Mouse (Mus musculus): ENCODE data around the gene Ncln. TPM values are rescaled to one million over a fixed set of nuclear protein-coding genes. Genes with fewer than 3 reads are reported as not detected.

The Ncln gene
- total RNA-seq, 2 experiments from 2014 or later: 55.4 to 62.0 TPM

- no peak for DNase-seq
- intact Hi-C loops (cut with DNase I): no loop called here
Observed at GRCm38 (mm10) chr10:81494260-81495041, 1.7 kb downstream of the Ncln start.

DNA sequence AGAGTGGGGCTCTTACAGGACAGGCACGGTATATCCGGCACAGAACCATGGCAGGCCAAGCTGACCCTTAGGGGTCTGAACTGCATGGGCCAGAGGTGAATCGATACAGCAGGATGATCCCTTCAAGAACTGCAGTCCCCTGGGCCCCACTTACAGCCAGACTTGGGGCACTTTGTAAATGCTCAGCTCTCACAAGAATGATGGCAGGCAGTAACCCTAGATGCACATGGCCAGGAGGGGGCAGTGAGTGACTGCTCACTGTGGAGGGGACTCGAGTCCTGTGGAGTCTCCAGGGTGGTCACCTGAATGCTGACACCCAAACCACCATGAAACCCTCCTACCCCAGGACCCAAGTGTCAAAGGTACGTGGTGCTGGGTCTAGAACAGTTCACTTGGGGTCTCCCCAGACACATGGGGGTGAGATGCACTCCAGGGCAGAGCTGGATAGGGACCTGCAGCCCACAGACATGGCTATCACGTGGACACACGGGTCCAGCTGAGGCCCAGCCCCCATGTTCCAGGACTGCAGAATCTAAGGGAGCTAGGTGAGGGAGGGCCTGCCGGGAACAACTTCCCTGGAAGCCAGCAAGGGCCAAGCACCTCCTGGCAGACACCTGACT is 2.5 kb downstream of the Ncln start:
- intact Hi-C loops (cut with DNase I): no loop called here
- DNase-seq: no peak

GRCm38 (mm10) chr10:81492606-81493240 is 3.5 kb downstream of the Ncln start:
- intact Hi-C loops (cut with DNase I): no loop called here
- no peak for DNase-seq

- intact Hi-C loops (cut with DNase I): no loop called here
Observed at GRCm38 (mm10) chr10:81491018-81491417, 5.2 kb downstream of the Ncln start.

GRCm38 (mm10) chr10:81489941-81490340 is 6.3 kb downstream of the Ncln start:
- intact Hi-C loops (cut with DNase I): no loop called here
- DNase-seq: no peak

More at GRCm38 (mm10) chr10:81491018-81491417, 5.2 kb downstream of the Ncln start:
- DNase-seq: no peak

- intact Hi-C loops (cut with DNase I): no loop called here
- no peak for DNase-seq
Observed at GRCm38 (mm10) chr10:81488081-81488480, 8.1 kb downstream of the Ncln start.

DNA sequence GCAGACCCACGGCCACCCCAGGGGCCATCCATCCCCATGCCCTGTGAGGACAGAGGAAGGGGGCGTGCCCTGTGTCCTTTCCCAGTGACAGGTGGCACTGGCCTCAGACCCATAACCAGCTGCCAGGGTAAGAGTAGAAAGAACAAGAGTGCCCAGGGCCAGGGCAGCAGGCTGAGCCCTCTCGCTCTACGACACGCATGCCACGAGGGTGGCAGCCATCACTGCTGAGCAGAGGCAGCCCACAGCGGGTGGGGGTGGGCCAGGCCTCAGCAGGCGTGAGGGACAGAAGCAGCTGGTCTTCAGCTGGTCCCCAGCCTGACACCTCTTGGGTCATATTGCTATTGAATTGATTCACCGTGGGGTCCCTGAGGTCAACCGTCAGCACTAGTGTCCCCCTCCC is 9.7 kb downstream of the Ncln start:
- no peak for DNase-seq
- intact Hi-C loops (cut with DNase I): no loop called here

DNA sequence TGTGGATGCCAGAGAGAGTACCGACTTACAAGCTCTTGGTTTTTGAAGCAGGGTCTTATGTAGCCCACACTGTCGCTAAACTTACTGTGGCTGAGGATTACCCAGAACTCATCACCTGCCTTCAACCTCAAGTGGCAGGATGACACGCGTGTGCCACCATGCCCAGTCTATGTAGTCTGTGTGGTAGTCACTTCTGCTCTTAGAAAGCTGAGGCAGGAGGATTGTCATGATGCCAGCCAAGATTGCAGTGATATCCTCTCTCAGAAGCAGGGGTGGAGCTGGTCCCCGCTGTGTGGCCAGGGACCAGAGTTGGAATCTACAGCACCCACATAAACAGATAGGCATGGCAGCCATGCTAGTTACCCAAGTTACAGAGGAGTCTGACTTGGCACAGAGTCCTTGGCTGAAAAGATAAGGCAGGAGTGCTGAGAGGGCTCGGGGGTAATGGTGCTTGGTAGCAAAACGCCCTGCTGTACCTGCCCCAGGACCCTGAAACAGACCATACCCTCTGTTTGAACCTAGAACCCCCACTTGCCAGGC is 10.6 kb downstream of the Ncln start:
- DNase-seq: no peak
- intact Hi-C loops (cut with DNase I): no loop called here

GRCm38 (mm10) chr10:81485060-81485449 is 11.1 kb downstream of the Ncln start:
- intact Hi-C loops (cut with DNase I): no loop called here
- no peak for DNase-seq

DNA sequence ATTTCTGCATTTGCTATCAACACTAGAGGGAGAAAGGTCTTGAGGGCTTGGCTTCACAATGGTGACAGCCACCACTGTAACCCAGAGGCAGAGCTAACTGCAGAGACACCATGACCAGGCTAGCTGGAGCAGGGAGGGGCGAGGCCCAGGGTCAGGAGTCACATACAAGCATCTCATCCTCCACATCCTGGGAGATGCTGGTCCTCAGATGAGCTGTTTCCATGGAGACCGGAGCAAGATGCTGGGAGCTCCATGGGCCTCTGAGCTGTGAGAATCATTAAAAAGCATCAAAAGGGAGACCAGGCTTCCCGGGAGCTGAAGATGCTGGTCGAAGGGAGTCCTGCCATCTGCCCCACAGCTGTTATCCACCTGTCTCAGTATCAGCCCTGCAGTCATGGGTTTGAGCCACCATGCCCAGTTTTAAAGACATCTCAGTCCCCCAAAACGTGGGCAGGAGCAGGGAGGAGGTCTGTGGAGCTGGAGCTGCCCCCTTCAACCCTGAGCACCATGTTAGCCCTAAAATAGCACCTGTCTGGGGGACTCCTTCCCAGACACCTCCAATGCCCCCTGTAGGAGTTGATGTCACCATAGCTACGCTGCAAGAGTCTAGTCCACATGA is 11.6 kb downstream of the Ncln start:
- intact Hi-C loops (cut with DNase I): no loop called here
- no peak for DNase-seq

GRCm38 (mm10) chr10:81483983-81484382 is 12.2 kb downstream of the Ncln start:
- intact Hi-C loops (cut with DNase I): no loop called here
- no peak for DNase-seq

DNA sequence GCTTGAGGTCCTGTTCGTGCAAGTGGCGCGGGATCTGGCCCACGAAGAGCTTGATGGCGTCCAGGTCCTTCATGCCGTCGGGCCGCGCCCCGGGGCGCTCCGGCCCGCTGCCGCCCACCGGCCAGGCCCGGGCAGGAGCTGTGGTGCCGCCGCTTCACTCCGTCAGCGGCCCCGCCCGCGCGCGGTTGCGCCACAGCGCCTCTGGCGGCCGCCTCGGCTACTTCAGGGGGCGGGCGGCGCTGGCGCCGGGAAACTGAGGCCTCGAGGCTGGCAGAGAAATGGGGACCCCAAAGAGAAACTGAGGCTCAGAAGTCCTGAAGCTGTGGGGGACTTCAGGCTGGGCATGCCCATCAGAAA is 13.7 kb downstream of the Ncln start, which contains the start of gene Celf5:
Gene Celf5 (minus strand): TSS at position 177 of the 357 bp plus-strand sequence.
- intact Hi-C loops (cut with DNase I): no loop called here
- peak; percentile 72 for DNase-seq

- intact Hi-C loops (cut with DNase I): no loop called here
- no peak for DNase-seq
Observed at GRCm38 (mm10) chr10:81481605-81482532, 14.3 kb downstream of the Ncln start.

DNA sequence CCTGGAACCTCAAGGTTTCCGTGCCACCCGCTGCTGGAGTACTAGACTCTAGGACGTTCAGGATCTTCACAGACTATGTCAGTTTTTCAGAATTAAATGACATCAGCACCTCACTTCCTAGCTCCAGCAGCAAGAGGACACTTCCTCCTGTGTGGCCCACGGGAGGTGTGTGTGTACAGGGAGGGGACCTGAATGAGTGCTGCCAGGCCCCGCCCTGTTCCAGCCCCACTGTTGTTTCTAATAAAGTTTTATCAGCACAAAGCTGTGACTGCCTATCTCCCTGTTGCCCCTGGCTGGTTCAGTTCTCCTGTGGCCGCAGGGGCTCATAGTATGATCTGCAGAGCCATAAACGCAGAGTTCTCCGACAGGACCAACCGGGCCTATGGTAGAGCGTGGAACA is 21.7 kb downstream of the Ncln start:
- no peak for DNase-seq
- intact Hi-C loops (cut with DNase I): no loop called here

GRCm38 (mm10) chr10:81473003-81473451 is 23.2 kb downstream of the Ncln start:
- intact Hi-C loops (cut with DNase I): no loop called here
- DNase-seq: no peak

GRCm38 (mm10) chr10:81472403-81473002 is 23.7 kb downstream of the Ncln start:
- intact Hi-C loops (cut with DNase I): no loop called here
- DNase-seq: no peak

DNA sequence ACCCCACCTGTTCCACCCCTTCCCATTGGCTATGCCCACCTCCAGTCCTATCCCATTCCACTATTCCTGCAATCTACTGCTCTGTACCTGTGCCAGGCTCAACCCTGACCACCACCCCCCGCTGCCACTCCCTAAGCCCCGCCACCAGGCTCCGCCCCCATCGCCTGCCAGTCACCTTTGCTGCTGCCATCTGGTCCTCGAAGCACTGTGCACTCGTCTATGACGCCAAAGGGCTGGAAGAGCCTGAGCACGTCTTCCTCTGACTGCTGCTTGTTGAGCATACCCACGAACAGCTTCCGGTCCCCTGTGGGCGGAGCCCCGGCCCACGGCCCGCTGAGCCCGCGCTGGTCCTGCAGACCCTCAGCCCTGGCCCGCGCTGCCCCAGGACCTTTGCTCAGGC is 25.7 kb downstream of the Ncln start:
- no peak for DNase-seq
- intact Hi-C loops (cut with DNase I): no loop called here

DNA sequence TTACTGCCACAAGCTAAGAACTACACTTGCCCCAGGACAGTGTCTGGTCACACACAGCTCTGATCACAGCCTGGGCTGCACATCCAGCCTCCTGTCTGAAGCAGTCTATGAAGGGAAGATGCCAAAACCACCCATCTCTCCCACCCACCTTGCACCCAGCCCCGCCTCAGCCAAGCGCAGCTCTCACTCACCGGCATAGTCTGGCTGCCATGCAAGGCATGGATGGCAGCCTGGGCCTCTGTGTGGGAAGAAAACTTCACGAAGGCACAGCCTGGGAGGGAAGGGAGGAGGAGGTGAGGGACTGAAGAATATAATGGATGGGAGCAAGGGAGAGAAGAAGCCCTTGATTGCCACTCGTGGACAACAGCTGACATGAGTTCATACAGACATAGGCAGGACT is 26.9 kb downstream of the Ncln start:
- DNase-seq: no peak
- intact Hi-C loops (cut with DNase I): no loop called here

GRCm38 (mm10) chr10:81467670-81468235 is 28.4 kb downstream of the Ncln start:
- intact Hi-C loops (cut with DNase I): no loop called here
- no peak for DNase-seq

Data from heart, postnatal 14 days (tissue).